Mouse (Mus musculus) kidney, adult 2 months (tissue): ENCODE data around the gene Slc13a4.

Experiments
- CTCF ChIP-seq: fragments of 200-500 bp; conservative IDR thresholded peaks from 2 replicates; pipeline ENCODE4 v1.5.1; 2011; ENCODE audit warnings: low read depth, mild to moderate bottlenecking, control low read depth, low read length, moderate library complexity, mixed read lengths; ENCODE audit not compliant: insufficient read depth, insufficient read length
- POLR2A ChIP-seq: fragments of 200-500 bp; IDR thresholded peaks from one replicate; pipeline ENCODE4 v1.6.1; 2011; ENCODE audit warnings: low read depth, low read length, control low read depth

DNA sequence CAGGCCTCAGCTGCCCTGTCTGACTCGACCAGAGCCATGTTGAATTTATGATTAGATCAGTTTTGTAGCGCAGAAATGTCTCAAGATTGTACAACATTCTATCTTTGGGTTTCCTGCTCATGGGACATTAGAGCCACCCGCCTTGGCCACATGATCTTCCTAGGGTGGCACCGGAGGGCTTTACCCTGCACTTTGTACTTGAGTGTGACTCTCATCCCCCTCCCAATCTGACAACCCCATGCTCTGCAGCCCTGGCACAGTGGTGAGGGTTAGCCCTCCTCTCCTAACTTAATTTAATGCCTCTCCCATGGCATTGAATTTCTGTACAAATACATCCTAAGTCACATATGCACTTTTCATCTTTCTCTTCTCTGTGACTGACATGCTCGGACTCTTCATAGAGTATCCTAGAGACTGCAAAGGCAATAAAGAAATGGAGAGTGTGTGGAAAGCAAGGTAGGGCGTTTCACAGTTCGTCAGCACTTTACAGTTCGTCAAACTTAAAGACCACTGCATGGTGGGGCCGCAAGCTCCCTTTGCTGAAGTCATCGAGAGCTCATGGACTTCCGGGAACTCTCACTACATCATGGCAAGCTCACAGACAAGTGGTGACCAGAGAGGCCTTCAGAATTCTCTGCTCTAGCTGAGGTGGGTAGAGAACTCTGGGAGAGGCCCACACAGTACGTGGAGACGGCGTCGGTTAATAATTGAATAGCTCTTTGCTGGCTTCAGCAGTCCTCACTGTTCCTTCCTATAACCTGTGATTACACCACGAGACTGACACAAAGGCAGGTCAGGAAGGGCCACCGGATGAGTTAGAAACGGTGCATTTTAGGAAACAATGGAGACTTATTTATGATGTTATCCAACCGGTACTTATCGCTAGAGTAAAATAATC lies 35.8 kb downstream of the Slc13a4 start:
- TF ChIP-seq CTCF (no peak), POLR2A (no peak)
